19 mouse cellular contexts compared by ENCODE assay signal in the genomic region with DNA sequence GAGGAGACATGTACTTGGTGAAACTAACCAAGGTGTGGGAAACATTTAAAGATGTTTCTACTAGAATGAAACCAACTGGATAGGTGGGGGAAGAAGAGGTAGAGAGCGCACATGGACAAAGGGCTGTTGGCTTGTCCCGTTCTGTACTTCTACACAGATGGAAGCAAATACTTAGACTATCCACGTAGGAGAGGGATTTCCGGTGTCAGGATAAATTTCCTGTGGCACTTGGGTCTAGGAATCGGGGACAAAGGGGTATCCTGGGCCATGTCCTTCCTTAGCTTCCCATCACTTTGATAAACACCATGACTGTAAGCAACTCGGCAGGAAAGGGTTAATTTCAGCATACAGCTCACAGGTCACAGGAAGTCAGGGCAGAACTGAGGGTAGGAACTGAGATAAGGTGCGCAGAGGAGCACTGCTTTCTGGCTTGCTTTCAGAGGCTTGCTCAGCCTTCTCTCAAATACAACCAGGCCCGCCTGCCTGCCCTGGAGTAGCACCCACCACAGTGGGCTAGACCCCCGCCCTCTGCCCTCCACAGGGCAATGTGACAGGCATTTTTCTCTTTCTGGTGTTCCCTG. TPM values are rescaled to one million over a fixed set of nuclear protein-coding genes. Genes with fewer than 3 reads are reported as not detected.
A peak's percentile ranks its signal among the peaks of the same experiment; 100 is the strongest.
DNase-seq lines count a peak whose midpoint lies in the region; ATAC-seq lines count a peak whose summit lies in the region.
"Had no signal": no experiment of that assay in that cellular context is flagged by ENCODE, and none has a peak within 500 bp of the region (broad histone marks: within the 10 kb centered on the region; RNA-seq: fewer than 3 reads in every experiment).

No protein-coding gene starts in this region.

- H3K9me3 ChIP-seq in heart, embryonic 13.5 days = no peaks in the 10 kb centered on the region
- no peaks in the 10 kb centered on the region for H3K9me3 ChIP-seq in lung, embryonic 15.5 days
- H3K9me3 ChIP-seq in midbrain, embryonic 13.5 days = no peaks in the 10 kb centered on the region
- H3K9me3 ChIP-seq: embryonic facial prominence, embryonic 12.5 days; midbrain, embryonic 15.5 days; neural tube, embryonic 13.5 days had no signal

- H3K4me2 ChIP-seq in heart, embryonic 13.5 days = peak overlapping the region; percentile 24; the same call in 1 of the 2 replicates
- no peak overlapping the region for H3K4me2 ChIP-seq in lung, embryonic 15.5 days
- H3K4me2 ChIP-seq in midbrain, embryonic 13.5 days (replicated peaks) = no peak overlapping the region
- H3K4me2 ChIP-seq: embryonic facial prominence, embryonic 12.5 days; midbrain, embryonic 15.5 days; neural tube, embryonic 13.5 days had no signal

- WGBS in heart, embryonic 13.5 days = 39% methylated on average over 9 of the region's 9 CpGs
- 38% methylated on average over 9 of the region's 9 CpGs for WGBS in lung, embryonic 15.5 days
- WGBS in midbrain, embryonic 13.5 days = 84% methylated on average over 9 of the region's 9 CpGs

- H3K4me3 ChIP-seq in heart, embryonic 13.5 days = no peak overlapping the region
- H3K4me3 ChIP-seq in lung, embryonic 15.5 days = no peak overlapping the region
- H3K4me3 ChIP-seq in midbrain, embryonic 13.5 days (replicated peaks) = no peak overlapping the region
- H3K4me3 ChIP-seq: embryonic facial prominence, embryonic 12.5 days; heart, adult 2 months; midbrain, embryonic 15.5 days; neural tube, embryonic 13.5 days had no signal

- peaks cover 28% of the 10 kb centered on the region for H3K4me1 ChIP-seq in heart, embryonic 13.5 days
- 0 out of 2 replicates have a peak, but pooled peaks cover 8% of the 10 kb centered on the region for H3K4me1 ChIP-seq in lung, embryonic 15.5 days
- no peaks in the 10 kb centered on the region for H3K4me1 ChIP-seq in midbrain, embryonic 13.5 days (replicated peaks)
- H3K4me1 ChIP-seq: midbrain, embryonic 15.5 days had no signal

- ATAC-seq in heart, embryonic 13.5 days (ENCODE audit: extremely low read depth, insufficient number of reproducible peaks, low FRiP score, low TSS enrichment) = no peak
- ATAC-seq in lung, embryonic 15.5 days (ENCODE audit: borderline replicate concordance, extremely low read depth, low FRiP score, low TSS enrichment) = 0 out of 2 replicates have a peak, but pooled peaks have one; percentile 27
- peak; percentile 18 to 23; a peak in 2 of 4 replicates for ATAC-seq in hematopoietic stem cell, adult 5-6 weeks (replicated peaks in 1 of 2; ENCODE audit: insufficient read depth in 1 of 2, low FRiP score in 2 of 2, low TSS enrichment in 1 of 2, low read depth in 1 of 2, poor library complexity in 2 of 2, severe bottlenecking in 2 of 2)
- ATAC-seq in midbrain, embryonic 13.5 days = no peak
- ATAC-seq: midbrain, embryonic 15.5 days had no signal

- H3K27ac ChIP-seq in heart, embryonic 13.5 days (replicated peaks) = peak overlapping the region; percentile 75
- peak overlapping the region; percentile 0 for H3K27ac ChIP-seq in lung, embryonic 15.5 days
- H3K27ac ChIP-seq in midbrain, embryonic 13.5 days = no peak overlapping the region
- H3K27ac ChIP-seq: embryonic facial prominence, embryonic 12.5 days; heart, adult 2 months; midbrain, embryonic 15.5 days; neural tube, embryonic 13.5 days had no signal

- intact Hi-C loops in heart, postnatal 25 days (cut with DNase I) = no loop called here

- peak overlapping the region; percentile 56 for H3K9ac ChIP-seq in heart, embryonic 13.5 days
- H3K9ac ChIP-seq in lung, embryonic 15.5 days = no peak overlapping the region
- no peak overlapping the region for H3K9ac ChIP-seq in midbrain, embryonic 13.5 days (replicated peaks)
- H3K9ac ChIP-seq: embryonic facial prominence, embryonic 12.5 days; midbrain, embryonic 15.5 days; neural tube, embryonic 13.5 days had no signal

- H3K36me3 ChIP-seq in heart, embryonic 13.5 days = peaks cover 8% of the 10 kb centered on the region
- 0 out of 2 replicates have a peak, but pooled peaks cover 5% of the 10 kb centered on the region for H3K36me3 ChIP-seq in lung, embryonic 15.5 days
- peaks cover 9% of the 10 kb centered on the region for H3K36me3 ChIP-seq in midbrain, embryonic 13.5 days

- no peaks in the 10 kb centered on the region for H3K27me3 ChIP-seq in heart, embryonic 13.5 days (replicated peaks)
- no peaks in the 10 kb centered on the region for H3K27me3 ChIP-seq in lung, embryonic 15.5 days
- no peaks in the 10 kb centered on the region for H3K27me3 ChIP-seq in midbrain, embryonic 13.5 days
- H3K27me3 ChIP-seq: embryonic facial prominence, embryonic 12.5 days; midbrain, embryonic 15.5 days; neural tube, embryonic 13.5 days had no signal

- DNase-seq in heart, postnatal 25 days (ENCODE audit: low spot score) = no peak
- no peak for DNase-seq in lung, postnatal 25 days (ENCODE audit: low spot score)
- DNase-seq in lung, postnatal 10 days = peak; percentile 27
- DNase-seq in frontal cortex, adult 2 months (ENCODE audit: extremely low spot score in 1 of 2, low spot score in 1 of 2) = no peak
- DNase-seq: cerebellum, adult 8-10 months; heart, adult 2 months; kidney, postnatal 36 days; spleen, adult 18-20 months; thymus, adult 2 months had no signal

RNA-seq across cellular contexts. Expression of a gene that starts 1.4 kb away (rescaled TPM):
- polyA plus RNA-seq in heart, embryonic 13.5 days (2015; fragmentation: Nextera tagmentation; extraction: Ambion mirVana) = not detected in 2 replicates
- not detected for total RNA-seq in heart, postnatal 25 days (2021)
- polyA plus RNA-seq in lung, embryonic 15.5 days (2015; fragmentation: Nextera tagmentation; extraction: Ambion mirVana) = 0.14 TPM in 1 of 2 replicates, not detected in the other
- total RNA-seq in hematopoietic stem cell, adult 5-6 weeks (2017) = not detected in 2 replicates
- not detected in 2 replicates for polyA plus RNA-seq in midbrain, embryonic 13.5 days (2015; fragmentation: Nextera tagmentation; extraction: Ambion mirVana)
- 12.9 and 24.9 TPM in 2 replicates for polyA plus RNA-seq in frontal cortex, adult 2 months (2012; rRNA removed)
- total RNA-seq: heart, adult 2 months had no signal
- polyA plus RNA-seq: embryonic facial prominence, embryonic 12.5 days; forebrain, embryonic 11.5 days; heart, adult 2 months; intestine, embryonic 14.5 days; limb, embryonic 11.5 days; midbrain, embryonic 15.5 days; neural tube, embryonic 13.5 days had no signal

RNA-seq across cellular contexts. Expression of a gene that starts 23.6 kb away (rescaled TPM):
- 11.7 and 12.7 TPM in 2 replicates for polyA plus RNA-seq in heart, embryonic 13.5 days (2015; fragmentation: Nextera tagmentation; extraction: Ambion mirVana)
- 1 to 10 TPM; 8.8 to 9.7 TPM for total RNA-seq in heart, postnatal 25 days (2021)
- 14.1 and 19.0 TPM in 2 replicates for polyA plus RNA-seq in lung, embryonic 15.5 days (2015; fragmentation: Nextera tagmentation; extraction: Ambion mirVana)
- 9.2 and 12.2 TPM in 2 replicates for total RNA-seq in hematopoietic stem cell, adult 5-6 weeks (2017)
- 28.7 and 33.2 TPM in 2 replicates for polyA plus RNA-seq in midbrain, embryonic 13.5 days (2015; fragmentation: Nextera tagmentation; extraction: Ambion mirVana)
- 17.9 and 18.1 TPM in 2 replicates for polyA plus RNA-seq in frontal cortex, adult 2 months (2012; rRNA removed)

RNA-seq across cellular contexts. Expression of a gene that starts 24.0 kb away (rescaled TPM):
- polyA plus RNA-seq in heart, embryonic 13.5 days (2015; fragmentation: Nextera tagmentation; extraction: Ambion mirVana) = 6.2 and 6.5 TPM in 2 replicates
- total RNA-seq in heart, postnatal 25 days (2021) = 1 to 10 TPM; 4.9 TPM
- polyA plus RNA-seq in lung, embryonic 15.5 days (2015; fragmentation: Nextera tagmentation; extraction: Ambion mirVana) = 8.0 and 8.4 TPM in 2 replicates
- total RNA-seq in hematopoietic stem cell, adult 5-6 weeks (2017) = 9.7 and 10.3 TPM in 2 replicates
- 9.7 and 11.8 TPM in 2 replicates for polyA plus RNA-seq in midbrain, embryonic 13.5 days (2015; fragmentation: Nextera tagmentation; extraction: Ambion mirVana)
- 8.2 and 9.7 TPM in 2 replicates for polyA plus RNA-seq in frontal cortex, adult 2 months (2012; rRNA removed)

Comparison
In these comparisons a context has a peak if more than half of its experiments do, and no peak if none do; other contexts are left out.
1. ATAC-seq: peak in lung, embryonic 15.5 days (single experiment) and hematopoietic stem cell, adult 5-6 weeks (2 of 2); none in heart, embryonic 13.5 days (single experiment) and midbrain, embryonic 13.5 days (single experiment).
2. RNA of a gene that starts 1.4 kb away (polyA plus RNA-seq): 12.9 to 24.9 TPM in frontal cortex, adult 2 months; 0.14 TPM in lung, embryonic 15.5 days, not detected in midbrain, embryonic 13.5 days and not detected in heart, embryonic 13.5 days; every median in the first group is over 10 times any median in the second.